Mouse (Mus musculus): ENCODE measurements around the gene Tanc2. TPM values are rescaled to one million over a fixed set of nuclear protein-coding genes. Genes with fewer than 3 reads are reported as not detected.

The Tanc2 gene
- polyA plus RNA-seq, 1 experiment, result 15.2 TPM

DNA sequence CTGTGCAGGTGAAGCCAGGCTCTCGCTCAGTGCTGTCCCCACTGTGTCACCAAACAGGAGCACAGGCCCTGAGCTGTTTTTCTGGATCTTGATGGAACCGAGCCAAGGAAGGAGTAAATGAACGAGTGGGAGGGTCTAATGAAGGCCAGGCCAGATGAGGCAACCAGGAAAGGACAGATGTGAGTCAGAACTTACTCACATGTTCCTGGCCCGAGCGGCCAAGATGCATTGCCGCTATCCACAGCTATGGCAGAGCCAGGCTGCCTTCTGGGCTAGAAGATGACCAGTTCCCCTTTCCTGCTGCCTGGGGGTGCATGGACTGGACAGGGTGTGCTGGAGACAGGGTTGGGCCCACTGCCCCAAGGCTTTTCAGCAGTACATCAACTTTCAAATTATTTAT is 363.6 kb downstream of the Tanc2 start:
- peak; percentile 85 for DNase-seq (ENCODE audit: low read depth)

DNA sequence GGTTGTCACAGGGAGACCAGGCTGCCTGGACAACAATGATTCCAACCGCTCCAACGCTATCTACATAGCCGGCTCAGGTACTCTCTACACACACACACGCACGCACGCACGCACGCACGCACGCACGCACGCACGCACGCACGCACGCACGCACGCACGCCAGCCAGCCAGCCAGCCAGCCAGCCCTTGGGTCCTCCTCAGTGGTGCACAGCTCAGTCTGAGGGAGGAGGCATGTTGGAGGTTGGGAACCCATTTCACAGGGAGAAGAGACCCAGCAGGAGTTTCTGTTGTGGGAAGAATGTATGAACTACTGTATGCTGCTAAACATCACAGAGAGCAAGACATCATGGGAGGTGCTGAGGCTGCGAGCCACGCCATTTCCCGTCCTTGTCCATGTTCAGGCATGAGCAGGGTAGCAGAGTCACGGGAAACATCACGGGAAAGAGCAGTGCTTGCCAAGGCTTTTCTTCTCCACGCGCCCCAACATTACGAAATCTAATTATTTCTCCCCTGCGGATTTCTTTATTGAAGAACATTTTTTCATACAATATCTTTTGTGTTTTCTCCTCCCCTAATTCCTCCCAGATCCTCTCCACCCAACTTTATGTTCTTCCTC is 366.1 kb downstream of the Tanc2 start:
- DNase-seq (ENCODE audit: low read depth), result no peak

DNA sequence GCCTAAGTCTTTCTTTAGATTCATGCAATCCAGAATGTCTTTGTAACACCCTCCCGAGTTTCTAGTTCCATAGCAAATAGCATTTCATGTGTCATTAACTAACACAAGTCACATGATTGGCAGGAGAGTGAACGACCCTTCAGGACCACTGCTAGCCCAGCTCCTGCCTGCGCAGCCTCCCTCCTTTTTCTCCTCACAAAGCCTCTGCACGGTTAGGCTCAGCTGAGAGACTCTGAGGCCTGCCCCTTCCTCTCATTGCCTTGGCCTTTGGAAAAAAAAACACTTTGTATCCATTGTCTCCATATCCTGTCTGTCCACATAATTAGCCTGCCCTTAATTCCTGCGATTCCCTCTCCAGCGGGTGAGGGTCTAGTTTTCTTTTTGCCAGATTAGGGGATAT is 367.7 kb downstream of the Tanc2 start:
- no peak for DNase-seq (ENCODE audit: low read depth)

DNA sequence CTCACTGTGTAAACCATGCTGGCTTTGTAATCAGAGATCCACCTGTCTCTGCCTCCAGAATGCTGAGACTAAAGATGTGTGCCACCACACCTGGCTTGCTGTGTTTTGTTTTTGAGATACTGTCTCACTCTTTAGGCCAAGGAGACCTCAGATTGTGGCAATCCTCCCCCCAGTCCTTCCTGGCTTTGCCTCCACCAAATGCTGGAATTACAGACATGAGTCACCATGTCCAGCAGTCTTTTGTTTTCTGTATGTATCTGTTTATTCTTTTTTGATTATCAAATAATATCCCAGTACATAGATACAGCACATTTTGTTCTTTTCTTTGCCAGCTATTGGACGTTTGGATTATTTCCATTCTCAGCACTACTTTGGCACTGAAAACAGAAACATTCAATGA is 368.8 kb downstream of the Tanc2 start:
- no peak for DNase-seq (ENCODE audit: low read depth)

DNA sequence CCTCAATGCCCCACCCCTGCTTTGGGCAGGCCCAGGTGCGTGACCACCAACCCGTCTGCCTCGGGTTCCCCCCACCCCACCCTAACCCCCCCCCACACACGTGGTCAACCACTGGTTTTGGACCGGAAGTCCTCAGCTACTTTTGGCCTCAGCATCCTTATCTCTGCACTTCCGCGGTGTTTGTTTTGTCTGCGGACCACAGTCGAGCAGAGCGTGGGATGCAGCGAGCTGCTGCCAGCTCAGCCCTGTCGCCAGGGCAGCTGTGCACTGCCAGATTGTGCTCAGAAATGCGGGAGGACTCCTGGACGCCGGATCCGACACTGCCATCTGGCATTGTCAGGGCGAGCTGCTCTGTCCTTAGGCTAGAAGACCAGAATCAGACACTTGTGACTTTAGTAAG is 369.6 kb downstream of the Tanc2 start:
- DNase-seq (ENCODE audit: low read depth), result no peak

DNA sequence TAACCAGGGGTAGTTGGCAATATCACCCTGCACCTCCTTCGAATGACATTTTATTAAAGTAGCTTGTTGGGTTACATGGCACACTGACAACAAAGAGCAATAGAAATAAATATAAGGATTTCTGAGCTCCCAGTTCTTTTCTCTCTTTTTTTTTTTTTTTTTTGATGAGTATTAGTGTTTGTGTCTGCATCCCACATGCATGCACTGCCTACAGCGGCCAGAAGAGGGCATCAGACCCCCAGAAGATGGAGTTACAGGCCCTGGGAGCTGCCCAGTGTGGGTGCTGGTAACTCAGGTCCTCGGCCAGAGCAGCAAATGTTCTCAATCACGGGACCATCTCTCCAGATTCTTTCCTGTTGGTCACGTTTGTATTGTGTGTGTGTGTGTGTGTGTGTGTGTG is 374.9 kb downstream of the Tanc2 start:
- no peak for DNase-seq (ENCODE audit: low read depth)

DNA sequence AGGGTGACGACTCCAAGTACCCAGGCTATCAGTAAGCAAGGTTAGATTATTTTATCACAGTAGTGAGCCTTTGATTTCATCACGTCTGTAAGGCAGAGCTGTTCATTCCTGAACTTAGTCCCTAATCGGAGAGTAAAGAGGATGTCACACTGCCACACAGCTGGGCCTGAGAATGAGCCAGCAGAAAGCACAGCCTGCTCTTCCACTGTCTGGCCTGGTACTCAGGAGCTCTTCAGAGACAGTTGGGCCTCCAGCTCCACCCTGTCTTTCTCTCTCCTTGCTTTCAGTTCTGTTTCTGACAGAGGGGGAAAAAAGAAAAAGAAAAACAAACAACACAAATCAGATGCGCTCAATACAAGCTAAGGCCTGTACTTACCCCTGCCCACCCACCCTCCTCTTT is 376.5 kb downstream of the Tanc2 start:
- no peak for DNase-seq (ENCODE audit: low read depth)

DNA sequence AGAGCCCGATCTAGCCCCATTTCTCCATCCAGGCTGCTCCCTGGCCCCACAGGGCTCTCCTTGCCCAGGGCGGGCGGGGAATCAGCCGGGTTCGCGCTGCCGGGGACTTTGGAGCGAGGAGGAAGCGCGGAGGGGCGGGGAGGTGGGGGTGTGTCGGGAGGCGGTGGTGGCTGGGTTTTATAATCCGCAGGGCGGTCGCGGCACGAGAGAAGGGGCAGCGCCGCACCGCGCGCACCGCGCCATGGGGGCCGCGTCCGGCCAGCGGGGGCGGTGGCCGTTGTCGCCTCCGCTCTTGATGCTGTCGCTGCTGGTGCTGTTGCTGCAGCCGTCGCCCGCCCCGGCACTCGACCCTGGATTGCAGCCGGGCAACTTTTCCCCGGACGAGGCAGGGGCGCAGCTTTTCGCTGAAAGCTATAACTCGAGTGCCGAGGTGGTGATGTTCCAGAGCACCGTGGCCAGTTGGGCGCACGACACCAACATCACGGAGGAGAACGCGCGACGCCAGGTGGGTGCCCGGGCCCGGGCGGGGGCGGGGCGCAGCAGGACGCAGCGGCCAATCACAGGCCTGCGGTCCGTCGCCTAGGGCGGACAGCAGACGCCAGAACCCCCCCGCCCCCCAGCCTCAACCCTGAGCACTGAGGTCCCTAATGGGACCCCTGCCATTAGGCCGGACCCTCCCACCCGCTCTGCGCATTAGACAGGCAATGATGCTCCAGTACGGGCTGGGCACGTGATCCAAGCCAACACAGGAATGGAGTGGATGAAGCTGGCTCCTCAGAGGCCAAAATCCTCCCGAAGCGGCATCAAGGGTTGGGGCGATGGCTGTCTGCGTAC is 378.2 kb downstream of the Tanc2 start, which contains the start of gene Ace:
Ace (plus strand) TSS at position 205 of the 834 bp plus-strand sequence.
- no peak for DNase-seq (ENCODE audit: low read depth)

DNA sequence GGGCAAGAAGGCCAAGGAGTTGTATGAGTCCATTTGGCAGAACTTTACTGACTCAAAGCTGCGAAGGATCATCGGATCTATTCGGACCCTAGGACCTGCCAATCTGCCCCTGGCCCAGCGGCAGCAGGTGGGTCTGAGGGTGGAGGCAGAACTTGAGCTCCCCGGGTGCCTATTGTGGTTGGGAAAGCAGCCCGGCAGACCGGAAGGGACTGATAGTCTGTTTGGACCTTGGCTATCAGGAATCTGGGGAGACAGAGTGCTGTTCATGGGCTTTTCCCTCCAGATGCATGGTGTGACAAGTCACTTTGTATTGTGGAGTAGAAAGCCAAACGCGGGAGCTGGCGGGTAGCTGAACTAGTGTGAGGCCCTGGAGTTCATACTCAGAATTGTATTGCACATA is 379.2 kb downstream of the Tanc2 start:
- no peak for DNase-seq (ENCODE audit: low read depth)

DNA sequence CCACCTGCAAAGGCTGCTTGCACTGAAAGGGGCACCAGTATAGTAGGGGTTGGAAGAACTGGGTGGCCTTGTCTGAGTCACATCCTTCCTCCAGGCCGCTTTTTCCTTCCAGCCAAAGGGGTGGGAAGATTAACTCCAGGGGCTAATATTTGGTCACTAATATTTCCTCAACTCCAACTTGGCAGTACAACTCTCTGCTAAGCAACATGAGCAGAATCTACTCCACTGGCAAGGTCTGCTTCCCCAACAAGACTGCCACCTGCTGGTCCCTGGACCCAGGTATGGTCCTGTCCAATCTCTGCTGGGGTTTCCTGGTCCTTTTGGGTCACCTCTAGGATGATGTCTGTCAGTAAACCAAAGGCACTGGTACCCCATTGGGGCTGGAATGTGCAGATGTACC is 379.7 kb downstream of the Tanc2 start:
- DNase-seq (ENCODE audit: low read depth), result no peak

DNA sequence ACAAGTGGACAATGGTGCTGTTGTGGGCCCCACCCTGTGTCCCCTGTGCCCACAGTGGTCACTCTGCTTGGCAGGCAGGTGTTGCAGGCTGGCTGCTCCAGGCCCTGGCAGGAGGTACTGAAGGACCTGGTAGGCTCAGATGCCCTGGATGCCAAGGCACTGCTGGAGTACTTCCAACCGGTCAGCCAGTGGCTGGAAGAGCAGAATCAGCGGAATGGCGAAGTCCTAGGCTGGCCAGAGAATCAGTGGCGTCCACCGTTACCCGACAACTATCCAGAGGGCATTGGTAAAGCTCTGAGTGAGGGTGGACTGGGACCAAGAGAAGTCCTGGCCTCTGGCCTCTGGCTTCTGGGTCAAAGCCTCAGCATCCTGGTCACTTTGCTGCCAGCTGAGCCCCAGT is 384.8 kb downstream of the Tanc2 start:
- no peak for DNase-seq (ENCODE audit: low read depth)

DNA sequence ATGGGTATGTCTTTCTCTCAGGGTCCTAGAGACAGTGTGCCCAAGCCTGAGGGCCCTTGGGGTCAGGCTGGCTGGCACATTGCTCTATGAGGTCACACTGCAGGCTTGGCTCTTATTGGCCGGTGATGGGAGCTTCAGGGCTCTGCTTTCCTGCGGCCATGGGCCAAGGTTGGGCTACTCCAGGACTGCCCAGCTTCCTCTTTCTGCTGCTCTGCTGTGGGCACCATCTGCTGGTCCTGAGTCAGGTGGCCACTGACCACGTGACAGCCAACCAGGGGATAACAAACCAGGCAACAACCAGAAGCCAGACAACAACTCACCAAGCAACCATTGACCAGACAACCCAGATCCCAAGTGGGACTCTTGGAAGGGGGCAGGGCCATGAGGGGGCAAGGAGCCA is 385.3 kb downstream of the Tanc2 start:
- DNase-seq (ENCODE audit: low read depth), result no peak

DNA sequence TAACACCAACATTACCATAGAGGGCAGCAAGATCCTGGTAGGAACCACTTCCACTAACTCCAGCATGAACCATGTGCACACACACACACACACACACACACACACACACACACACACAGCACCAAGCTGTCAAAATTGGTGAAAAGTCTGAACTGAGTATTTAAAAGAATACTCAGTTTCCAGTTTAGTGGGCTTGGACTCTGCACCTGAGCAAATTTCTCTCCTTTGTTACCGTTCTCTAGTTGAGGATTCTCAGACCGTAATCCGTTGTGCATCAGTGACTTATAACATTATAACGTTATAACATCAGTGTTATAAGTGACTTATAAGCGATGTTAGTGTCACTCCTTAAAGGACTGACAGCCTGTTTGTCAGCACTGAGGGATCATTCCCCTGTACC is 385.9 kb downstream of the Tanc2 start:
- DNase-seq (ENCODE audit: low read depth), result no peak

DNA sequence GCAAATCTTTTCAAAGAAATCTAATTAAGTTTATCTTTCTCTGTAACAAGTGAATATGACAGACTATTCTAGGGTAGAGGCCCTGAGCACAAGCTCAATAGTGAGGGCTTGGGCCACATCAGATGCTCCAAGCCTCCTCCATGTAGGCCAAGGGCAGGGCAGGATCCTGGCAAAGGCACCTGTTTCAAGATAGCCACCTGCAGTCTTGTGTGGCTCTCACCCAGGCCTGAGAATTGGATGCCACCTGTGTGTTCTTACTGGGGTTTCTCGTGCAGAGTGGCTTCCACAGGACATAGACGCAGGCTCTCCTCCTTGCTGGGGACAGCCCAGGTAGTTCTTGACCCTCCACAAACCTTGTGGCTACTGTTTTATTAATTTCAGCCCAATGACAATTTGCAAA is 388.4 kb downstream of the Tanc2 start:
- no peak for DNase-seq (ENCODE audit: low read depth)

DNA sequence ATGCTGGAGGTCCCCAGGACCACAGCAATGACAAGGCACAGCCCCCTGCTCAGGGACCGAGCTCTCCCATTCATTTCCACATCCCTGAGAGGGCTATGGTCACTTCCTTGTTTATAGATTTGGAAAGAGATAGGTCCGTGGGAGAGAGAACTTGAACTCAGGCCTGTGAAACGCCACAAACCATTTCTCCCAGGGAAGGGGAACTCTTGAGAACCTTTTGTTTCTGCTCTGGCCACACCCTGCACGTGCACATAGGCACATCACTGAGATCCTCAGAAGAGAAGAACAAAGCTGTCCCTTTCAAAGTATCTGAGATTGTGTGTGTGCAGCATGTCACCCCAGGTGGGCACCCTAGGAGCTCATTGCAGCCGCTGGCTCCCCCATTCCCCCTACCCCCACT is 388.8 kb downstream of the Tanc2 start:
- no peak for DNase-seq (ENCODE audit: low read depth)

Other genes starting within 250 kb of the Tanc2 start
- 1.2 and 2.4 TPM in 2 replicates for gene March10, start 133.3 kb upstream of the Tanc2 start, polyA plus RNA-seq (2012; rRNA removed)